Mouse (Mus musculus) right cerebral cortex, adult 18-20 months (tissue): Measurements from ENCODE around the gene Muc1.

ENCODE experiments used
- DNase-seq: peaks from one replicate; pipeline ENCODE4 v3.0.0; 2022; ENCODE audit warnings: mixed read lengths

Gene Muc1

GRCm38 (mm10) chr3:89237682-89238081 lies 8.8 kb downstream of the Muc1 start:
- no peak for DNase-seq

GRCm38 (mm10) chr3:89238494-89238893 lies 9.6 kb downstream of the Muc1 start:
- no peak for DNase-seq

GRCm38 (mm10) chr3:89242331-89242895 lies 13.6 kb downstream of the Muc1 start:
- no peak for DNase-seq

- no peak for DNase-seq
Observed at GRCm38 (mm10) chr3:89243609-89244008, 14.8 kb downstream of the Muc1 start.

GRCm38 (mm10) chr3:89244158-89244981 lies 15.5 kb downstream of the Muc1 start:
- DNase-seq: no peak

- DNase-seq: peak; percentile 72
Observed at GRCm38 (mm10) chr3:89244982-89245687, 16.3 kb downstream of the Muc1 start.

GRCm38 (mm10) chr3:89245688-89246171 lies 16.9 kb downstream of the Muc1 start, which contains the start of gene Krtcap2:
Gene Krtcap2 (plus strand): TSS chr3:89245966.
- peak; percentile 85 for DNase-seq

GRCm38 (mm10) chr3:89246261-89247100 lies 17.6 kb downstream of the Muc1 start, which contains the start of gene Trim46:
Gene Trim46 (minus strand): TSS chr3:89246309.
- DNase-seq: peak; percentile 92

GRCm38 (mm10) chr3:89247466-89247865 lies 18.6 kb downstream of the Muc1 start:
- no peak for DNase-seq

- DNase-seq: peak; percentile 55
Observed at GRCm38 (mm10) chr3:89250435-89251040, 21.7 kb downstream of the Muc1 start.

GRCm38 (mm10) chr3:89251365-89251895 lies 22.6 kb downstream of the Muc1 start:
- DNase-seq: no peak

GRCm38 (mm10) chr3:89254994-89255393 lies 26.1 kb downstream of the Muc1 start:
- DNase-seq: no peak

GRCm38 (mm10) chr3:89256177-89256576 lies 27.3 kb downstream of the Muc1 start:
- no peak for DNase-seq

GRCm38 (mm10) chr3:89259076-89259475 lies 30.2 kb downstream of the Muc1 start, which contains the start of gene Dpm3:
Gene Dpm3 (plus strand): TSS chr3:89259358.
- DNase-seq: peak; percentile 57

GRCm38 (mm10) chr3:89260211-89260610 lies 31.4 kb downstream of the Muc1 start:
- DNase-seq: no peak

GRCm38 (mm10) chr3:89262417-89262816 lies 33.6 kb downstream of the Muc1 start:
- no peak for DNase-seq

GRCm38 (mm10) chr3:89266439-89266893 lies 37.6 kb downstream of the Muc1 start:
- peak; percentile 90 for DNase-seq

GRCm38 (mm10) chr3:89268916-89269315 lies 40.1 kb downstream of the Muc1 start:
- DNase-seq: no peak

- peak; percentile 89 for DNase-seq
Observed at GRCm38 (mm10) chr3:89270051-89270755, 41.3 kb downstream of the Muc1 start, which contains the start of gene Slc50a1. Gene Slc50a1 (minus strand): TSS chr3:89270570.

GRCm38 (mm10) chr3:89270891-89271290 lies 42.0 kb downstream of the Muc1 start:
- DNase-seq: peak; percentile 82

- no peak for DNase-seq
Observed at GRCm38 (mm10) chr3:89271760-89272159, 42.9 kb downstream of the Muc1 start.
